Mouse (Mus musculus) kidney, adult 2 months (tissue): Measurements from ENCODE around the gene Ror2.

ENCODE experiments used
- CTCF ChIP-seq: fragments of 200-500 bp; conservative IDR thresholded peaks from 2 replicates; pipeline ENCODE4 v1.5.1; 2011; ENCODE audit warnings: low read depth, mild to moderate bottlenecking, control low read depth, low read length, moderate library complexity, mixed read lengths; ENCODE audit not compliant: insufficient read depth, insufficient read length
- POLR2A ChIP-seq: fragments of 200-500 bp; IDR thresholded peaks from one replicate; pipeline ENCODE4 v1.6.1; 2011; ENCODE audit warnings: low read depth, low read length, control low read depth

- no peak for TF ChIP-seq CTCF
- no peak for TF ChIP-seq POLR2A
Measured at GRCm38 (mm10) chr13:53077732-53078345, 208.1 kb downstream of the Ror2 start.
